Mouse (Mus musculus) neural tube, embryonic 13.5 days (tissue): ENCODE data around the gene Atf5. TPM values are rescaled to one million over a fixed set of nuclear protein-coding genes. Genes with fewer than 3 reads are reported as not detected.

Source experiments
- ATAC-seq: fragments of 200-750 bp; cut with Nextera tagmentation; 2 replicates; pipeline ENCODE4 v1.8.0; 2017; ENCODE audit warnings: low read depth, mild to moderate bottlenecking, moderate TSS enrichment, moderate library complexity
- H3K27ac ChIP-seq: fragments of 300-500 bp; sonication (generic); replicated peaks from 2 replicates; pipeline ENCODE4 v1.5.1; 2015; ENCODE audit warnings: moderate library complexity, mild to moderate bottlenecking, inconsistent platforms
- H3K27me3 ChIP-seq: fragments of 300-500 bp; sonication (generic); 2 replicates; pipeline ENCODE4 v1.6.1; 2015; ENCODE audit warnings: mild to moderate bottlenecking, inconsistent platforms
- H3K36me3 ChIP-seq: fragments of 300-500 bp; sonication (generic); 2 replicates; pipeline ENCODE4 v1.6.1; 2015; ENCODE audit warnings: mild to moderate bottlenecking, inconsistent platforms
- H3K4me1 ChIP-seq: fragments of 300-500 bp; sonication (generic); replicated peaks from 2 replicates; pipeline ENCODE4 v1.6.1; 2015; ENCODE audit warnings: inconsistent platforms
- H3K4me2 ChIP-seq: fragments of 300-500 bp; sonication (generic); 2 replicates; pipeline ENCODE4 v1.6.1; 2015; ENCODE audit warnings: inconsistent platforms, mild to moderate bottlenecking, moderate library complexity
- H3K4me3 ChIP-seq: fragments of 300-500 bp; sonication (generic); 2 replicates; pipeline ENCODE4 v1.5.1; 2015; ENCODE audit warnings: mild to moderate bottlenecking, inconsistent platforms
- H3K9ac ChIP-seq: fragments of 300-500 bp; sonication (generic); 2 replicates; pipeline ENCODE4 v1.6.1; 2015; ENCODE audit warnings: moderate library complexity, mild to moderate bottlenecking, inconsistent platforms
- H3K9me3 ChIP-seq: fragments of 300-500 bp; sonication (generic); 2 replicates; pipeline ENCODE4 v1.6.1; 2016; ENCODE audit warnings: inconsistent platforms
- WGBS: fragments of 180-500 bp; shearing (Covaris S2); methylation state at CpG from one replicate; pipeline ENCODE4 v1.1.7; 2015; 5-methylcytosine and 5-hydroxymethylcytosine counted together
- polyA plus RNA-seq: library from polyadenylated mRNA; unstranded; fragments of >200 nt; fragmentation: Nextera tagmentation; extraction: Ambion mirVana; gene quantifications from 2 replicates; pipeline ENCODE4 v1.2.1, GENCODE M21; 2015

The Atf5 gene
- polyA plus RNA-seq, 1 experiment from 2014 or later, result 4.8 TPM

GRCm38 (mm10) chr7:44835373-44836015 lies 19.0 kb upstream of the Atf5 start:
- Histone ChIP-seq H3K9ac (no peak overlapping the region), H3K4me3 (no peak overlapping the region), H3K4me1 (peaks cover 21% of the 10 kb centered on the region), H3K27ac (no peak overlapping the region), H3K36me3 (peaks cover 22% of the 10 kb centered on the region), H3K27me3 (peaks cover 20% of the 10 kb centered on the region), H3K9me3 (no peaks in the 10 kb centered on the region), H3K4me2 (no peak overlapping the region)
- ATAC-seq, result no peak
- 94% methylated on average over 1 of the region's 1 CpGs for WGBS

- no peak overlapping the region for H3K4me3 ChIP-seq
- 0 out of 2 replicates have a peak, but pooled peaks cover 3% of the 10 kb centered on the region for H3K4me1 ChIP-seq
- H3K27me3 ChIP-seq, result no peaks in the 10 kb centered on the region
- no peaks in the 10 kb centered on the region for H3K9me3 ChIP-seq
- no peak for ATAC-seq
- no peak overlapping the region for H3K4me2 ChIP-seq
- H3K27ac ChIP-seq, result no peak overlapping the region
- H3K9ac ChIP-seq, result no peak overlapping the region
- peaks cover 44% of the 10 kb centered on the region for H3K36me3 ChIP-seq
- 81% methylated on average over 4 of the region's 4 CpGs for WGBS
These were observed 16.3 kb upstream of the Atf5 start for GRCm38 (mm10) chr7:44832763-44833162.

GRCm38 (mm10) chr7:44828706-44829105 lies 12.2 kb upstream of the Atf5 start:
- no peak overlapping the region for H3K9ac ChIP-seq
- no peak for ATAC-seq
- peaks cover 46% of the 10 kb centered on the region for H3K36me3 ChIP-seq
- H3K27ac ChIP-seq, result no peak overlapping the region
- H3K9me3 ChIP-seq, result no peaks in the 10 kb centered on the region
- 93% methylated on average over 5 of the region's 5 CpGs for WGBS
- no peak overlapping the region for H3K4me2 ChIP-seq
- no peaks in the 10 kb centered on the region for H3K27me3 ChIP-seq
- H3K4me3 ChIP-seq, result no peak overlapping the region
- peaks cover 6% of the 10 kb centered on the region; the same call in 1 of the 2 replicates for H3K4me1 ChIP-seq

GRCm38 (mm10) chr7:44826771-44827170 lies 10.3 kb upstream of the Atf5 start:
- H3K4me1 ChIP-seq, result peaks cover 6% of the 10 kb centered on the region; the same call in 1 of the 2 replicates
- ATAC-seq, result no peak
- no peak overlapping the region for H3K27ac ChIP-seq
- no peak overlapping the region for H3K9ac ChIP-seq
- H3K4me2 ChIP-seq, result no peak overlapping the region
- no peaks in the 10 kb centered on the region for H3K27me3 ChIP-seq
- no peaks in the 10 kb centered on the region for H3K9me3 ChIP-seq
- H3K4me3 ChIP-seq, result no peak overlapping the region
- H3K36me3 ChIP-seq, result peaks cover 40% of the 10 kb centered on the region
- WGBS, result 94% methylated on average over 3 of the region's 3 CpGs

- H3K36me3 ChIP-seq, result peaks cover 21% of the 10 kb centered on the region
- no peak overlapping the region for H3K4me3 ChIP-seq
- no peaks in the 10 kb centered on the region for H3K9me3 ChIP-seq
- no peak overlapping the region for H3K27ac ChIP-seq
- 27% methylated on average over 3 of the region's 3 CpGs for WGBS
- peak overlapping the region; percentile 27; the same call in 1 of the 2 replicates for H3K9ac ChIP-seq
- ATAC-seq, result peak; percentile 70
- H3K4me1 ChIP-seq, result peaks cover 19% of the 10 kb centered on the region
- no peak overlapping the region for H3K4me2 ChIP-seq
- no peaks in the 10 kb centered on the region for H3K27me3 ChIP-seq
These were observed 8.4 kb upstream of the Atf5 start for GRCm38 (mm10) chr7:44824872-44825271.

GRCm38 (mm10) chr7:44823409-44823808 lies 7.0 kb upstream of the Atf5 start:
- Histone ChIP-seq H3K4me2 (no peak overlapping the region), H3K4me1 (peaks cover 34% of the 10 kb centered on the region), H3K9me3 (no peaks in the 10 kb centered on the region), H3K36me3 (peaks cover 7% of the 10 kb centered on the region; the same call in 1 of the 2 replicates), H3K4me3 (no peak overlapping the region), H3K9ac (no peak overlapping the region), H3K27me3 (no peaks in the 10 kb centered on the region), H3K27ac (no peak overlapping the region)
- no peak for ATAC-seq
- WGBS, result 41% methylated on average over 7 of the region's 7 CpGs

GRCm38 (mm10) chr7:44821666-44822448 lies 5.4 kb upstream of the Atf5 start:
- no peak for ATAC-seq
- no peak overlapping the region for H3K9ac ChIP-seq
- H3K4me2 ChIP-seq, result no peak overlapping the region
- WGBS, result 85% methylated on average over 7 of the region's 7 CpGs
- peaks cover 50% of the 10 kb centered on the region for H3K4me1 ChIP-seq
- no peak overlapping the region for H3K27ac ChIP-seq
- H3K4me3 ChIP-seq, result no peak overlapping the region
- no peaks in the 10 kb centered on the region for H3K9me3 ChIP-seq
- no peaks in the 10 kb centered on the region for H3K27me3 ChIP-seq
- no peaks in the 10 kb centered on the region for H3K36me3 ChIP-seq

GRCm38 (mm10) chr7:44820525-44820924 lies 4.1 kb upstream of the Atf5 start:
- no peak overlapping the region for H3K9ac ChIP-seq
- no peak for ATAC-seq
- H3K4me1 ChIP-seq, result peaks cover 52% of the 10 kb centered on the region
- H3K4me2 ChIP-seq, result no peak overlapping the region
- H3K36me3 ChIP-seq, result no peaks in the 10 kb centered on the region
- H3K9me3 ChIP-seq, result no peaks in the 10 kb centered on the region
- 84% methylated on average over 3 of the region's 3 CpGs for WGBS
- no peak overlapping the region for H3K27ac ChIP-seq
- H3K27me3 ChIP-seq, result no peaks in the 10 kb centered on the region
- no peak overlapping the region for H3K4me3 ChIP-seq

- Histone ChIP-seq H3K4me1 (peaks cover 59% of the 10 kb centered on the region), H3K9ac (peak overlapping the region; percentile 58; the same call in 1 of the 2 replicates), H3K4me2 (peak overlapping the region; percentile 69; the same call in 1 of the 2 replicates), H3K36me3 (no peaks in the 10 kb centered on the region), H3K27me3 (no peaks in the 10 kb centered on the region), H3K4me3 (no peak overlapping the region), H3K27ac (no peak overlapping the region), H3K9me3 (no peaks in the 10 kb centered on the region)
- no peak for ATAC-seq
- 75% methylated on average over 5 of the region's 5 CpGs for WGBS
These were observed 3.4 kb upstream of the Atf5 start for GRCm38 (mm10) chr7:44819863-44820262.

GRCm38 (mm10) chr7:44819391-44819790 lies 2.9 kb upstream of the Atf5 start:
- H3K9ac ChIP-seq, result peak overlapping the region; percentile 58
- peaks cover 58% of the 10 kb centered on the region for H3K4me1 ChIP-seq
- H3K9me3 ChIP-seq, result no peaks in the 10 kb centered on the region
- H3K27ac ChIP-seq, result no peak overlapping the region
- H3K4me2 ChIP-seq, result peak overlapping the region; percentile 69
- H3K27me3 ChIP-seq, result no peaks in the 10 kb centered on the region
- no peaks in the 10 kb centered on the region for H3K36me3 ChIP-seq
- no peak for ATAC-seq
- 92% methylated on average over 2 of the region's 2 CpGs for WGBS
- peak overlapping the region; percentile 20; the same call in 1 of the 2 replicates for H3K4me3 ChIP-seq

- Histone ChIP-seq H3K27me3 (no peaks in the 10 kb centered on the region), H3K4me2 (peak overlapping the region; percentile 69), H3K4me1 (peaks cover 56% of the 10 kb centered on the region), H3K9ac (peak overlapping the region; percentile 58), H3K36me3 (no peaks in the 10 kb centered on the region), H3K27ac (peak overlapping the region; percentile 46; the same call in 1 of the 2 replicates), H3K9me3 (no peaks in the 10 kb centered on the region), H3K4me3 (peak overlapping the region; percentile 20; the same call in 1 of the 2 replicates)
- ATAC-seq, result no peak
- WGBS, result 36% methylated on average over 6 of the region's 6 CpGs
These were observed 2.3 kb upstream of the Atf5 start for GRCm38 (mm10) chr7:44818751-44819235.

- Histone ChIP-seq H3K27ac (no peak overlapping the region), H3K4me2 (peak overlapping the region; percentile 69), H3K9me3 (no peaks in the 10 kb centered on the region), H3K36me3 (no peaks in the 10 kb centered on the region), H3K4me3 (peak overlapping the region; percentile 84), H3K9ac (0 out of 2 replicates have a peak overlapping the region, but pooled peaks have one; percentile 93), H3K27me3 (no peaks in the 10 kb centered on the region), H3K4me1 (peaks cover 56% of the 10 kb centered on the region)
- no peak for ATAC-seq
- WGBS, result 46% methylated on average over 2 of the region's 2 CpGs
These were observed 1.7 kb upstream of the Atf5 start for GRCm38 (mm10) chr7:44818164-44818563.
